Mouse (Mus musculus): Measurements from ENCODE around the gene Dus2. TPM values are rescaled to one million over a fixed set of nuclear protein-coding genes. Genes with fewer than 3 reads are reported as not detected.
"Not testable (repeated sequence)": the region's sequence is repeated elsewhere in the genome, so short reads cannot be mapped to it uniquely, and the experiment has no call there.

Dus2 gene
- total RNA-seq, 2 experiments from 2014 or later, result 18.9 to 19.2 TPM

DNA sequence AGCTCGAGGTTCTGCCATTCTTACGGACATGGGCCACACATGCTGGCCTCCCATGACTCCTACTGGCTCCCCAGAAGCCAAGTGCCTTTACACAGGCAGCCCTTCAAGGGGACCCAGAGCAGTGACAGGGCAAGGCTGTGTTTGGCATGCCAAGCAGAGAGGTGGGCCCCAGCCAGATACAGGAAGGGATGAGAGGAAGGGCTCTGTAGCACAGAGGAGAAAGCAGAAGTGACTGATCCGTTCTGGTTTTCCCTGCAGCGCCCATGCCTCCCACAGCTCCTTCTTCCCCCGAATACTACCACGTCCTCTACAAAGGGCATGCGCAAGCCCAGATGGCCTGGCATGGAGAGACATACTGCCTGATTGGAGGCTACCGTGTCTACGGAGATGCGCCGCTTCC lies 7.7 kb upstream of the Dus2 start:
- not testable (repeated sequence) for DNase-seq (ENCODE audit: low spot score in 2 of 2)

DNA sequence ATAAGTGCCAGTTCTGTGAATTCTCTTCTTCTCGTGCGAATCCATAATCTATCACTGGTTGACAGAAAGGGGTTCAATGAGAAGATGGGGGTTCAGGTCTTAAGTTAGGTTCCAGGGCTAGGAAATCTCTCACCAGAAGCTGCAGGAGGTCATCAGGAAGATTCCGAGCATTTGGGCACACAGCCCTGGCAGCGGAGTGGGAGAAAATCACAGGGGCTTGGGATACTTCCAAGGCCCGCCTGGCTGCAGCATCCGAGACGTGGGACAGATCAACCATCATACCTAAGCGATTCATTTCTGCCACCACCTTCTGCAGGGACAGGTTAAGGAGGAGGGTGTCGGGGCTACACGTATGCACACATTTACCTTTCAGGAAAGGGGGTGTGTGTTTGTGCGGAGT lies 2.6 kb upstream of the Dus2 start:
- no peak for DNase-seq (ENCODE audit: low spot score in 2 of 2)

GRCm38 (mm10) chr8:105991546-105991945 lies 409 bp downstream of the Dus2 start:
- DNase-seq (ENCODE audit: low spot score in 2 of 2), result no peak

GRCm38 (mm10) chr8:105992499-105992898 lies 1.4 kb downstream of the Dus2 start:
- no peak for DNase-seq (ENCODE audit: low spot score in 2 of 2)

GRCm38 (mm10) chr8:105993226-105993625 lies 2.1 kb downstream of the Dus2 start:
- no peak for DNase-seq (ENCODE audit: low spot score in 2 of 2)

GRCm38 (mm10) chr8:105996359-105996758 lies 5.2 kb downstream of the Dus2 start:
- DNase-seq (ENCODE audit: low spot score in 2 of 2), result no peak

GRCm38 (mm10) chr8:105998971-105999370 lies 7.8 kb downstream of the Dus2 start:
- no peak for DNase-seq (ENCODE audit: low spot score in 2 of 2)

DNA sequence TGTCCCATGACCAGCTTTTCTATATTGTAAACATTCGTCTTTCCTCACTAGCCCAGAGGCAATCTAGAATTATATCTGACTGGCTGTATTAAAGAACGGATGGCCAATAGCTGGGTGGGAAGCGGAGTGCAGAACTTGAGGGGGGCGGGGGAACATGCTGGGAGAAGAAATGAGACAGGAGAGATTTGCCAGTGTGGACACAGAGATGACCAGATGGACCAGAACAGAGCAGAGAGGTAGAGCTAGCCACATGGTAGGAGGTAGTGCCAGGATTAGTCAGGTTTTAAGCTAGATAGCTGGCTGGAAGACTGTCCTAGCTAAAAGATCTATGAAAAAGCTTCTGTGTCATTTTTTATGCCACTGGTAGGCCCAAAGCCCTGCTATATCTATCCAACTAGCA lies 10.8 kb downstream of the Dus2 start:
- DNase-seq (ENCODE audit: low spot score in 2 of 2), result no peak

- DNase-seq (ENCODE audit: low spot score in 2 of 2), result no peak
Measured at GRCm38 (mm10) chr8:106004538-106005207, 13.5 kb downstream of the Dus2 start.

GRCm38 (mm10) chr8:106005875-106006274 lies 14.7 kb downstream of the Dus2 start, which contains the start of gene Dpep2nb:
Gene Dpep2nb (minus strand): TSS chr8:106005975.
- no peak for DNase-seq (ENCODE audit: low spot score in 2 of 2)

DNA sequence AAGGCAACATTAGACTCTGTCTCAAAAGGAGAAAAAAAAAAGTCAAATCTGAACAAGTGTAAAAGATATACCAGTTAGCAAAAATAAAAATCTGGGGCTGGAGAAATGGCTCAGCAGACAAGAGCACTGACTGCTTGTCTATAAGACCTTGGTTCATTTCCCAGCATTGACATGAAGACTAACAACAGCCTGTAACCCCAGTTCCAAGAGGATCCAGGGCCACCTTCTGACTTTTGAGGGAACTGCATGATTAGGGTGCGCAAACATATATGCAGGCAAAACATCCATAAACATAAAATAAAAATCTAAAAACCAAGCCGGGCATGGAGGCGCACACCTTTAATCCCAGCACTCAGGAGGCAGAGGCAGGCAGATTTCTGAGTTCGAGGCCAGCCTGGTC lies 15.3 kb downstream of the Dus2 start:
- no peak for DNase-seq (ENCODE audit: low spot score in 2 of 2)

DNA sequence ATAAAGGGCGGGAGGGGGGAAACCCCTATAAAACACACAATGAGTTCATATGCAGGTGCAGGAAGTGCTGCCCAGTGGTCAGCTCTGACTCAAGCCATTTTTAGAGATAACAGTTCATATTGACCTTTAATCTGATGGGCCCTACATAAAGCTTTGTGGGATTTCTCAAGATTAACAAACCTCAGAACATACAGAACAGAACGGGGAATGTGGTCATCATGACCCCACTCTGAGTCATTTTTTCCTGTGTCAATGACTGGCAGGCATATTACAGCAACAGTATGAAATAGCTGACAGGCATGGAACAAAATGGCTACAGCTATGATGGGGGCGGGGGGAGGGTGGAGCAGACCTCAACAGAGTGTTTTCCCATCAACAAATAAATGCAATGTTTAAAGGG lies 16.0 kb downstream of the Dus2 start:
- DNase-seq (ENCODE audit: low spot score in 2 of 2), result no peak

DNA sequence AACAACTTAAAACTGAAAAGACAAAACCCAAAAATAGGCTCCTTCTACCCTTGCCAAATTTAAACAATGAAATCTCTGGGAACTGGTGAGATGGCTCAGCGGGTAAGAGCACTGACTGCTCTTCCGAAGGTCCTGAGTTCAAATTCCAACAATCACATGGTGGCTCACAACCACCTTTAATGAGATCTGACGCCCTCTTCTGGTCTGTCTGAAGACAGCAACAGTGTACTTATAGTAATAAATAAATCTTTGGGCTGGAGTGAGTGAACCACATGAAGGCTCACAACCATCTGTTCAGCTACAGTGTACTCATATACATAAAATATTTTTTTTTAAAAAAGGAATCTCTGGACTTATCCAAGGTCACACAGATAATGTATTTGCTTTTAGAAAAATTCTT lies 16.8 kb downstream of the Dus2 start:
- not testable (repeated sequence) for DNase-seq (ENCODE audit: low spot score in 2 of 2)

- DNase-seq (ENCODE audit: low spot score in 2 of 2), result peak; percentile 96
Measured at GRCm38 (mm10) chr8:106010748-106011642, 19.9 kb downstream of the Dus2 start.

GRCm38 (mm10) chr8:106011643-106011986 lies 20.5 kb downstream of the Dus2 start, which contains the start of gene Ddx28:
Gene Ddx28 (minus strand): TSS chr8:106011882.
- DNase-seq (ENCODE audit: low spot score in 2 of 2), result no peak

- not testable (repeated sequence) for DNase-seq (ENCODE audit: low spot score in 2 of 2)
Measured at GRCm38 (mm10) chr8:106012203-106012602, 21.1 kb downstream of the Dus2 start.

GRCm38 (mm10) chr8:106016284-106016683 lies 25.1 kb downstream of the Dus2 start:
- no peak for DNase-seq (ENCODE audit: low spot score in 2 of 2)

DNA sequence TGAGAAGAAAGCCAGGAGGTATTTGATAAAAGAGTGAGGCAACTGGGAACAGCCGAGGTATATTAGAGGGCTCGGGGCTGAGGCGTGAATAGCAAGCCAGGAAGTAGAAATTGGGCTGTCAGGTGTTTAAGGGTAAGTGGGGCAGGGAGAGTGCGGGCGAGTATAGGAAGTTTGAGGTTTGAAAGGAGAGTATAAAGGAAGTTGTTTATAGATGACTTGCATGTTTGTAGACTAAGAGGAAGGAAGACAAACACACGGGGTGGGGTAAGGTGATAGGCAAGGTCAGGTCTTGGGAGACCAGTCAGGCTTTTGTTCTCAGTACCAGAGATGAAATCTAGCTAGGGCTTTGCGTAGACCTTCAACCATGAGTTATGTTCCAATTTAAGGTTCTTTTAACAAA lies 26.0 kb downstream of the Dus2 start:
- no peak for DNase-seq (ENCODE audit: low spot score in 2 of 2)

GRCm38 (mm10) chr8:106018039-106018438 lies 26.9 kb downstream of the Dus2 start:
- DNase-seq (ENCODE audit: low spot score in 2 of 2), result no peak

DNA sequence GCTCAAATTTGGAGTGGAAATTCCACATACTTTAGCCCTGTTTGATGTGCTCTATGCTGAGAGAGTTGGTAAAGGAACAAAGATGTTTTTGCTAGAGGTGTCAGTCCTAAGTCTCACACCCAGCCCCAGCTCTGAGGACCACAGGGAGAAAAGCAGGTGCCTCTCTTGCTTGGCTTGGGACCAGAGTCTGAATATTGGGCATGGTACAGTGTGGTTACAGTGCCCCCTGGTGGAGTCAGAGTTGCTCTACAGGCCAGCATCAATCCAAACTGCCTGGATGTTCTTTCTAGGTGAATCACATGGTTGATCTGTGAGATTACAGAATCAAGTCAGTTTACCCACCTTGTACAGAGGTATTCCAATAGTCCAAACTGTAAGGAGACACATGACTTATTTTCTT lies 31.3 kb downstream of the Dus2 start:
- peak; percentile 81 to 85 for DNase-seq (ENCODE audit: low spot score in 2 of 2)

- no peak for DNase-seq (ENCODE audit: low spot score in 2 of 2)
Measured at GRCm38 (mm10) chr8:106038721-106039120, 47.6 kb downstream of the Dus2 start.

DNA sequence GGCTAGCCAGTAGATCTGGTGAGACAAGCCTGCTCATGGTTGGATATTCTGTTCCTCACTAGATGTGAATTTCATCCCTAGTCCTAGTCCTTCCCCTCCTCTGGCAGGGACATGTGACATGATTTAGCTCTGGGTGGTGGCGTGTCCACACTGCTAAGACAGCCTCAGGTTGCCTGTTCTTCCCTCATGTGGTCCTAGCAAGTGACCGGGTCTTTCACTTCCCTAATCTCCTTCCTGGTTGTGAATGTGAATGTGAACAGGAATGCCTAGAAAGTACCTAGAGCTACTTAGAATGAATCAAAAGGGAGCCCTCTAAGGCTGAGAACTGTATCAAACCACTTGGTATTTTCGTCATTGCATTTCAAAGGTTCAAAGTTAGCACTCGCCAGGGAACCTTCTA lies 48.5 kb downstream of the Dus2 start:
- no peak for DNase-seq (ENCODE audit: low spot score in 2 of 2)
